Mouse (Mus musculus) lung, adult 2 months (tissue): ENCODE data around the gene Tigd2. TPM values are rescaled to one million over a fixed set of nuclear protein-coding genes. Genes with fewer than 3 reads are reported as not detected.

Source experiments
- DNase-seq: peaks from one replicate; pipeline ENCODE4 v3.0.0; 2022
- H3K4me1 ChIP-seq: fragments of 200-500 bp; 2 replicates; pipeline ENCODE4 v1.6.1; 2011; ENCODE audit warnings: low read length; ENCODE audit not compliant: control insufficient read depth, insufficient read depth
- H3K4me3 ChIP-seq: fragments of 200-500 bp; replicated peaks from 2 replicates; pipeline ENCODE3; 2011; ENCODE audit warnings: low read depth, mild to moderate bottlenecking, control low read depth, low read length; ENCODE audit errors: extremely low read depth
- CTCF ChIP-seq: fragments of 200-500 bp; IDR thresholded peaks from 2 replicates; pipeline ENCODE4 v1.5.1; 2011; ENCODE audit warnings: mild to moderate bottlenecking, low read length, control low read depth; ENCODE audit not compliant: insufficient read depth
- POLR2A ChIP-seq: fragments of 200-500 bp; IDR thresholded peaks from 2 replicates; pipeline ENCODE4 v1.6.1; 2011; ENCODE audit warnings: low read depth, mild to moderate bottlenecking, control low read depth, low read length, borderline replicate concordance; ENCODE audit errors: extremely low read depth
- WGBS: fragments of 180-500 bp; shearing (Covaris S2); methylation state at CpG from one replicate; pipeline ENCODE4 v1.1.7; 2018; 5-methylcytosine and 5-hydroxymethylcytosine counted together
- polyA plus RNA-seq: library from polyadenylated mRNA; depleted of rRNA; stranded (reverse); fragments of >200 nt; gene quantifications from 2 replicates; pipeline ENCODE4 v1.2.3, GENCODE M21; 2012; rRNA removed

The Tigd2 gene
- polyA plus RNA-seq, result 3.5 and 4.0 TPM in 2 replicates

DNA sequence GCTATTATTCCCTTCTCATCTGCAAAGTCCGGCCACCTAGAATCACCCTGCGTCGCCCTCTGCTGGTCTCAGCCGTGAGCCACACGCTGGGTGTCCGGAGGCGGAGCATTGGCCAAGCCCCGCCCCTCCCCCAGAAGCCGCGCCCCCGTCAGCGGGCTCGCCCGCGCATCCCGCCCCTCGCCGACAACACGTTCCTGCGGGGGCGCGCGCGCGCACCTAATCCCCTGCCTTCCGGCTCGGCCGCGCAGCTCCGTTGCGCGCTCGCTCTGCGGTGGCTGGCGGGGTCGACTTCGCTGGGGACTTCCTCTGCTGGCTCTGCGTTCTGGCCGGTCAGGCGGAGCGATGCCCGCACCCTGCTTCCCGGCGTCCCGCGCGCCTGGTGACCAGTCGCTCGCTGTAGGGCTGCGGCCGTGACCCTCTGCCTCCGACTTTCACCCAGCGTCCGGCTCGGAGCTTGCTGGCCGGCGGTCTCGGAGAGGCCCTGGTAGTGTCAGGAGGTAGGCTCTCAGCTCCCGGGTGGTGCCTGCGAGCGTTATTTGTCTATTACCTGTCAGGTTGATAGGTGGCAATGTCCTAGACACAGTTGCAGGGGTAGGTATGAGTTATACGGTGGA is at the start of gene Tigd2:
Gene Tigd2, plus strand, starts transcription at position 186 of the 614 bp plus-strand sequence.
- DNase-seq, result peak; percentile 90
- TF ChIP-seq POLR2A, result peak; percentile 92
- TF ChIP-seq CTCF, result peak; percentile 66
- Histone ChIP-seq H3K4me3 (peak within 1 kb of the TSS; percentile 83), H3K4me1 (no peaks in the 10 kb centered on the region)
- under 1% methylated on average over 62 of the region's 62 CpGs for WGBS

DNA sequence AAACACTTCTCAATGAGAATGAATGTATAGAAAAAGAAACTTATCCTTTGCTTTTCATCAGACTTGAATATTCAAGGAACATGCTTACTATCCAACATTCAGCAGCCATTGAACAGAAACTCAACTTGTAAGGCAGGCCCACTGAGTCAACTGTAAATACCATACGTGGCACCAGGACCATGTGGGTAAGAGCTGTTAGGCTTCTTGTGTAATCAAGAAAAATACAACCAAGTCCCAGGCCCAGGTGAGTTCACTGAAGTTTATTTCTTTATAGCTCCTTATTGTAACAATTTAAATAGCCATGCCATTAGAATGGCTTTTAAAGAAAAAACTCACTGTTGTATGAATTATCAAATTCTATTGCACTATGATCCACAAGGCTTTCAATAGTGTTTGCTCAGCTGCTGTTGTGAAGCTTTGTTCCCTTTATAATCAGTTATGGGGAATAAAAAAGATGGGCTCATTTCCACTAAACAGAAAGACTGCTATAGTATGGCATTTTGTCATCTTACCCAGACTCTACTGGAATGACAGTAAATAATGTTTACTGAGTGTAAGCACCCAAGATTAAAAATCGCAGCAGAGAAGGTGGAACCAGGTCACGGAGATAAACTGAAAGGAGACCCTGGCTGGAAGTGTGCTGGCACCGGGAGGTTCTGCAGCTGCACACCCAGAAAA is 46.7 kb upstream of the Tigd2 start:
- Histone ChIP-seq H3K4me1 (no peaks in the 10 kb centered on the region), H3K4me3 (no peak overlapping the region)
- DNase-seq, result no peak
- TF ChIP-seq CTCF (no peak), POLR2A (no peak)
- 76% methylated on average over 4 of the region's 4 CpGs for WGBS

DNA sequence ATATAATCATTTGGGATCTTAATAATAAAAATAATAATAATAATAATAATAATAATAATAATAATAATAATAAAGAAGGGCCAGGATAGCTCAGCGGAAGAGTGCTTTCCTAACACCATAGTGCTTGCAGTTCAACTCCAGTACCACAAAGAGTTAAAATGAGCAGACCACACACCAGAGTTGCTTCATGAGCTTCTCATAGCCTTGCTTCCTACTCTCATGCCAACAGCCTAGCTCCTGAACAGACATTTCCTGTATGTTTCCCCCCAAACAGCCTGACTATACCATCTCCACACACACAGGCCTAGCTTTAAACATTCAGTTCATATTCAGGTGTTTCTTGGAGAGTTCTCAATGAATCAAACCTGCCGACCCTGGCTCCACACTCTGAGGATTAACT is 45.8 kb upstream of the Tigd2 start:
- Histone ChIP-seq H3K4me1 (no peaks in the 10 kb centered on the region), H3K4me3 (no peak overlapping the region)
- DNase-seq, result no peak
- TF ChIP-seq CTCF, result no peak
- no peak for TF ChIP-seq POLR2A
- WGBS, result 69% methylated on average over 2 of the region's 2 CpGs

DNA sequence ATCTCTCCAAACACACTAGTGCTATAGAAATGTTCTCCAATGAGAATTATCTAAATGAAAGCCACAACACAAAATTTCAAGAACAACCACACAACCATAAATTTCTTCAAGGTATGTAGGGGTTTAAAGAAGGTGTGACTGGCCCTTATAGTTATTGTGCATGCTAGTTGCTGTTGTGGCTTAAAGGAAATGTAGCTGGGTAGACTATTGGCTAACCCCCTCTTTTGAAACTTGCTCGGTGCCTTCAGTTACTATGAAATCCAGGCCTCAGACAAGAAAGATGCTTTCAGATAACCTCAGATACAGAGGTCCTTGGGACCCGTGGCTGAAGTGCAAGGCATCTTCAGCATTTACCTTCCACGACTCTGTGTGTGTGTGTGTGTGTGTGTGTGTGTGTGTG is 45.3 kb upstream of the Tigd2 start:
- Histone ChIP-seq H3K4me1 (no peaks in the 10 kb centered on the region), H3K4me3 (no peak overlapping the region)
- WGBS, result 70% methylated on average over 3 of the region's 3 CpGs
- TF ChIP-seq POLR2A, result no peak
- TF ChIP-seq CTCF, result no peak
- no peak for DNase-seq

DNA sequence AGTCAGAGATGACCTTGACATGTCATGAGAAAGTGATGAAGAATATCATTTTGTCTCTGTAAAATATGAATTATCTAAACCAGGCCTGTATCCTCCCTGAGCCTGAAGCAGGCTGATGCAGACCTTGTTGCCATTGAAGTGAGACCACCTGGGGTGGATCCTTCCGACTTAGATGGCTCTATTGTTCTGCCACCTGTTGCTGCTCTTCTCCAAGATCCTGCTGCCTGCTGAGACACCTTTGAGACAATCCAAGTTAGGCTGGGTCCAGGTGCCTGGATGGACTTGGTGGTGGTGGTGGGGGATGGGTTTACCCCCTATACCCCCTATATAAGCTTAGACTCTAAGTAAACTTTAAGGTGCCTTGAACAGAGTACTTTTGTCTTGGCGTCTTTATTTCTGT is 39.7 kb upstream of the Tigd2 start:
- no peak overlapping the region for H3K4me3 ChIP-seq
- WGBS, result 32% methylated on average over 2 of the region's 2 CpGs
- no peaks in the 10 kb centered on the region for H3K4me1 ChIP-seq
- DNase-seq, result no peak
- TF ChIP-seq CTCF, result no peak
- TF ChIP-seq POLR2A, result no peak

DNA sequence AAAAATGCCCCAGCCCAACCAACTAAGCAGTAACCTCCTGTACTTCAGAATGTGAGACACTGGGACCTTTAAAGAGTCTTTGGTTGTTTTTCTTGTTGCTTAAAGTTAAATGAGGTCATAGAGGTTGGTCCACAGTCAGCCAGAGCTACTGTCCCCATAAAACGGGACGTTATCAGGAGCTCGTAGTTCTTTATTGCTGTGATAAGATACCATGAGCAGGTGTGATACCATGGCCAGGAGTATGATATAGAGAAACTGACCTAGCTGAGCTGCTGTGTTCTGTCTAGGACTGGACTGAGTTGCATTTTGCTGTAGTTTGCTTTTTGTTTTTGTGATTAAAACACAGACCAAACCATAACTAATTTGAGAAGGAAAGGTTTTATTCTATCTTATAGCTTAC is 37.4 kb upstream of the Tigd2 start:
- no peak for DNase-seq
- WGBS, result 62% methylated on average over 3 of the region's 3 CpGs
- no peak for TF ChIP-seq POLR2A
- TF ChIP-seq CTCF, result no peak
- Histone ChIP-seq H3K4me3 (no peak overlapping the region), H3K4me1 (no peaks in the 10 kb centered on the region)

DNA sequence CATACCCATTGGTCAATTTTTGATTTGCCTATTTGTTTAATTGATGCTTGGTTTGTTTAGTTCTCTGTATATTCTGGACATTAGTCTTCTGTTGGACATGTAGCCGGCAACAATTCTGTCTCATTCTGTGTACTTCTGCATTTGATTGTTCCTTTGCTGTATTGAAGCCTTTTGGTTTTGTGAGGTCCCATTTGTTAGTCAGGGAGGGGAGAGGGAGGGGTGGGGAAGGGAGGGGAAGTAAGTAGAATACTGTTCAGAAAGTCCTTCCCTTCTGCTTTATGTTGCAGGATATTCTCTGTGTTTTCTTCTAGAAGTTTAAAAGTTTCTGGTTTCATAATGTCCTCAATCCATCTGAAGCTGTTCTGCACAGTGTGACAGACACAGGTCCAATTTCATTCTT is 34.7 kb upstream of the Tigd2 start:
- Histone ChIP-seq H3K4me3 (no peak overlapping the region), H3K4me1 (no peaks in the 10 kb centered on the region; the same call in 1 of the 2 replicates)
- TF ChIP-seq POLR2A (no peak), CTCF (no peak)
- DNase-seq, result no peak
- WGBS, result 87% methylated on average over 1 of the region's 1 CpGs

DNA sequence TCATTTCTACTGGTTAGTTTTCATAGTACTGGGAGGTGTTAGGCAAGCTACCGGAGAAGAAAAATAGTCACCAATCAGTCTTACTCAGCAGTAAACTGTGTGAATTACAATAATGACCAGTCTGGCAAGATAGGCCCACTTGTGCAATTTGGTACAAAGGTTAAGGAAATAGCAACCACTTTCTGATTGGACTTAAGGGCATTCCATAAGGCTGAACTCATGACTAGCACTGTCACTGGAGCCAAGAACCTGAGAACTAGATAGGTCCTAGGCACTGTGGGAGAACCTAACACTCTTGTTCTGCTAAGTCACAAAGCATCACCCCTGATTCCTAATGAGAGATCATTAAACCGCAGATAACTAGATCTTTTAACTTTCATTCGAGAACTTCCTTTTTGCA is 30.6 kb upstream of the Tigd2 start:
- WGBS, result 75% methylated on average over 3 of the region's 3 CpGs
- TF ChIP-seq CTCF (no peak), POLR2A (no peak)
- DNase-seq, result no peak
- Histone ChIP-seq H3K4me1 (no peaks in the 10 kb centered on the region; the same call in 1 of the 2 replicates), H3K4me3 (no peak overlapping the region)

DNA sequence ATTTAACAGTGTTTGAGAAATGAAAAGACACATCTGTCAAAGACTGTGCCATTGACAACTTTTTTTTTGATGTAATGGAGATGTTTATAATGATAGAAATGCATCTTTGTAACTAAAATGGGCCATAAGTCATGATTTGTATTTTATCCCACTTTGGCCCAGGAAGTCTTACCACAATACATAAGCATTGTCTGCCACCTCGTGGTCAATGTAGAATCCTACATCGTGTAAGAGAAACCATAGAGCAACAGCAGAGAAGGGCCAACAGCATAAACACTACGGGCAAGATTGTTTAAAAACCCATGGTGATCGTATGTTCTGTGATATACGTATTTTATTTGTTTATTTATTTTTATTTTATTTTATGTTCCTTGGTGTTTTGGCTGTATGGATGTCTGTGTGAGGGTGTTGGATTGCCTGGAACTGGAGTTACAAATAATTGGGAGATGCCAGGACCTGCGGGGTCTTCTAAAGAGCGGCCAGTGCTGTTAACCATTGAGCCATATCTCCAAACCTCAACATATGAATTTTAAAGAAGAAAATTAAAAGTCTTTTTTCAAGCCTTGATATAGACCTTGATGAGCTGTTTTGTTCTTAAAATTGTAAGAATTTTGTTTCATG is 28.2 kb upstream of the Tigd2 start:
- TF ChIP-seq POLR2A (no peak), CTCF (0 out of 2 replicates have a peak, but pooled peaks have one; percentile 22)
- peaks cover 5% of the 10 kb centered on the region for H3K4me1 ChIP-seq
- 30% methylated on average over 7 of the region's 7 CpGs for WGBS
- no peak overlapping the region for H3K4me3 ChIP-seq
- DNase-seq, result peak; percentile 30

DNA sequence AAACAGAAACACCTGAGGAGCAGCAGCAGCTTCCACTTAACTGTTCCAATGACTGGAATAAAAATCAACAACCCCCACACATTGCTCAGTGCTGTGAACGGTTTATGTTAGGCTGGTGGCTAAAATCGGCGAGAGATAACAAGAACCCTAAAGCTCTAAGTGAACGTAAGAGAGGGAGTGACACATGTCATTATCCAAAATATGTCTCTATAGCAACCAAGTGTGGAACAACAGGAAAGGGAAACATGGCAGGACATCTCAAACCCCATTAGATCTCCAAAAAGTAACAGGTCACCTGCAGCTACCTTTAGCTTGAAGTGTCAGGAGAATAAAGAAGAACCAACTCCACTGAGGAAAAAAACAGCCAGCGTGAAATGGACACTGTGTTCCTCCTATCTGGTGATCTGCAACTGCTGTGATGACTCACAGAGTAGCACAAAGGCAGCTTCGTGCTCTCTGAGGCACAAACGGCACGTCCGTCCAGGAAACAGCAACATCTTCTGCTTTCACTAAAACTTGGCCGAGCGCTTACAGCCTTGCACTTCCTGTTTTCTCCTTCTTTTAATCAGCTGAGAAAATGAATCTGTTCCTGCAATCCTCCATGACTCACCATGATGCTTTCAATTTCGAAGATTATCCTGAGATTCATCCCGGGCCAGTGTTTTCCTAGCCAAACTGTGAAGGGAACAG is 23.5 kb upstream of the Tigd2 start:
- no peak for TF ChIP-seq POLR2A
- TF ChIP-seq CTCF, result no peak
- 25% methylated on average over 13 of the region's 13 CpGs for WGBS

More for the DNA sequence above, 23.5 kb upstream of the Tigd2 start:
- Histone ChIP-seq H3K4me1 (peaks cover 5% of the 10 kb centered on the region), H3K4me3 (no peak overlapping the region)
- no peak for DNase-seq
